Mouse (Mus musculus): ENCODE results near the gene Tshz2.

- TF ChIP-seq CTCF (IDR thresholded peaks at IDR 0.05; ENCODE audit: control insufficient read depth, insufficient read depth, insufficient read length): no peak
- TF ChIP-seq CEBPB (IDR thresholded peaks at IDR 0.05; ENCODE audit: low read depth): no peak
Measured at GRCm38 (mm10) chr2:169760117-169760516, 127.3 kb downstream of the Tshz2 start.
